Mouse (Mus musculus) testis, adult 2 months (tissue): Measurements from ENCODE around the gene Polm.

ENCODE experiments used
- CTCF ChIP-seq: fragments of 200-500 bp; IDR thresholded peaks from 2 replicates; pipeline ENCODE4 v1.5.1; 2012; ENCODE audit warnings: low read depth, mild to moderate bottlenecking, inconsistent platforms, low read length, moderate library complexity; ENCODE audit not compliant: control insufficient read depth, insufficient read depth, insufficient replicate concordance
- POLR2A ChIP-seq: fragments of 200-500 bp; IDR thresholded peaks from 2 replicates; pipeline ENCODE4 v1.6.1; 2012; ENCODE audit warnings: low read depth, mild to moderate bottlenecking, inconsistent platforms, low read length, moderate library complexity; ENCODE audit not compliant: control insufficient read depth

DNA sequence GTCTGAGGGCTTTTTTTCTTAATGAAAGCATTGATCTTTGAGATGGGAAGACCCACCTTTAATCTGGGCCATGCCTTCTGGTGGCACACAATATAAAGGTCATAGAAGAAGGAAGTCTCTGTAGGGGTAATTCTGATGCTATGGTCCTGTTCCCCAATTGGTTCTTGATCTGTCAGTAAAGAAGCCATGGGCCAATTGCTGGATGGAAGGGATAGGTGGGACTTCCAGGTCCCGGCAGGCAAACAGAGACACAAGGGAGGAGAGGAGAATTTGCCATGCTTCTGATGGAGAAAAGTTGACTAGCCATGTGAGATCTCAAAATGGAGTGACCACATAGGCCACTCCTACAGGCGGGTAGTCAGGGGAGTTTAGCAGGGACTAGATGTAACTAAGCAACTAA, 18.6 kb downstream of the Polm start:
- TF ChIP-seq CTCF = no peak
- no peak for TF ChIP-seq POLR2A
